Mouse (Mus musculus): ENCODE results near the gene Sncb. TPM values are rescaled to one million over a fixed set of nuclear protein-coding genes. Genes with fewer than 3 reads are reported as not detected.

Sncb gene
- polyA plus RNA-seq (2012; rRNA removed), result 208 and 218 TPM in 2 replicates

GRCm38 (mm10) chr13:54766192-54766768 lies at the start of gene Sncb:
Sncb (minus strand) TSS chr13:54766595.

GRCm38 (mm10) chr13:54788740-54789560 lies 22.6 kb upstream of the Sncb start, which contains the start of gene Tspan17:
Tspan17 (plus strand) TSS chr13:54789377.

GRCm38 (mm10) chr13:54783698-54784097 lies 17.3 kb upstream of the Sncb start, which contains the start of gene Eif4e1b:
Eif4e1b (plus strand) TSS chr13:54783998.

GRCm38 (mm10) chr13:54749864-54750411 lies 16.5 kb downstream of the Sncb start, which contains the start of gene Gprin1:
Gprin1 (minus strand) TSS chr13:54749874.

Other genes with a start within 250 kb of the Sncb start
- 152 and 154 TPM in 2 replicates for gene 4833439L19Rik, start 201.2 kb downstream of the Sncb start, polyA plus RNA-seq (2012; rRNA removed)
- gene Arl10, start 191.6 kb downstream of the Sncb start, polyA plus RNA-seq (2012; rRNA removed), result 95.8 and 99.7 TPM in 2 replicates
- gene Nop16, start 176.5 kb downstream of the Sncb start, polyA plus RNA-seq (2012; rRNA removed), result 47.4 and 47.7 TPM in 2 replicates
- gene Higd2a, start 176.4 kb downstream of the Sncb start, polyA plus RNA-seq (2012; rRNA removed), result 163 and 182 TPM in 2 replicates
- 168 and 176 TPM in 2 replicates for gene Cltb, start 155.3 kb downstream of the Sncb start, polyA plus RNA-seq (2012; rRNA removed)
- gene Faf2, start 144.8 kb downstream of the Sncb start, polyA plus RNA-seq (2012; rRNA removed), result 32.6 and 34.0 TPM in 2 replicates
- gene Rnf44, start 72.7 kb downstream of the Sncb start, polyA plus RNA-seq (2012; rRNA removed), result 97.7 and 128 TPM in 2 replicates
- gene Cdhr2, start 65.1 kb downstream of the Sncb start, polyA plus RNA-seq (2012; rRNA removed), result 0.32 TPM in 2 replicates
- 94.5 and 102 TPM in 2 replicates for gene Gprin1, start 16.7 kb downstream of the Sncb start, polyA plus RNA-seq (2012; rRNA removed)
- gene Eif4e1b, start 17.4 kb upstream of the Sncb start, polyA plus RNA-seq (2012; rRNA removed), result not detected in 2 replicates
- gene Tspan17, start 22.8 kb upstream of the Sncb start, polyA plus RNA-seq (2012; rRNA removed), result 34.0 and 40.7 TPM in 2 replicates
- gene Unc5a, start 182.8 kb upstream of the Sncb start, polyA plus RNA-seq (2012; rRNA removed), result 33.7 and 36.3 TPM in 2 replicates